Mouse (Mus musculus) lung, postnatal 0 days (tissue): ENCODE measurements at regions not wholly inside any gene's neighbourhood (a gene's known extent, or its start where the extent isn't known, plus 50 kb on each side); places are given as distances from the start of the nearest gene placed in this dataset.

Experiments used
- ATAC-seq: fragments of 200-750 bp; cut with Nextera tagmentation; 2 replicates; pipeline ENCODE4 v1.8.0; 2017; ENCODE audit warnings: moderate library complexity
- DNase-seq: peaks from one replicate; pipeline ENCODE4 v3.0.0-alpha.2; 2016; ENCODE audit warnings: low spot score
- H3K27ac ChIP-seq: fragments of 300-500 bp; sonication (generic); 2 replicates; pipeline ENCODE4 v1.5.1; 2014; ENCODE audit warnings: antibody characterized with exemption, mild to moderate bottlenecking, low read length, mixed read lengths
- H3K27me3 ChIP-seq: fragments of 300-500 bp; sonication (generic); replicated peaks from 2 replicates; pipeline ENCODE4 v1.6.1; 2014; ENCODE audit warnings: low read length, mixed read lengths; ENCODE audit not compliant: insufficient read depth
- H3K36me3 ChIP-seq: fragments of 300-500 bp; sonication (generic); 2 replicates; pipeline ENCODE4 v1.6.1; 2014; ENCODE audit warnings: low read length, mixed read lengths; ENCODE audit not compliant: insufficient read depth
- H3K4me1 ChIP-seq: fragments of 300-500 bp; sonication (generic); 2 replicates; pipeline ENCODE4 v1.6.1; 2014; ENCODE audit warnings: antibody characterized with exemption, low read depth, low read length, mixed read lengths; ENCODE audit not compliant: insufficient read depth
- H3K4me2 ChIP-seq: fragments of 300-500 bp; sonication (generic); replicated peaks from 2 replicates; pipeline ENCODE4 v1.6.1; 2014; ENCODE audit warnings: low read depth, mild to moderate bottlenecking, low read length, moderate library complexity, mixed read lengths
- H3K4me3 ChIP-seq: fragments of 300-500 bp; sonication (generic); 2 replicates; pipeline ENCODE4 v1.5.1; 2014; ENCODE audit warnings: low read depth, low read length
- H3K9ac ChIP-seq: fragments of 300-500 bp; sonication (generic); replicated peaks from 2 replicates; pipeline ENCODE4 v1.6.1; 2014; ENCODE audit warnings: low read depth, mild to moderate bottlenecking
- H3K9me3 ChIP-seq: fragments of 300-500 bp; sonication (generic); 2 replicates; pipeline ENCODE4 v1.6.1; 2016; ENCODE audit warnings: low read length, mixed read lengths
- CTCF ChIP-seq: IDR thresholded peaks from 2 replicates; pipeline ENCODE4 v1.5.1; 2016; ENCODE audit warnings: antibody characterized with exemption, mild to moderate bottlenecking
- EP300 ChIP-seq: IDR thresholded peaks from 2 replicates; pipeline ENCODE4 v1.6.1; 2016; ENCODE audit warnings: antibody characterized with exemption, mild to moderate bottlenecking, control low read depth
- WGBS: fragments of 180-500 bp; shearing (Covaris S2); extraction: QIAGEN DNeasy Blood & Tissue Kit; methylation state at CpG from one replicate; pipeline ENCODE4 v1.1.7; 2014; 5-methylcytosine and 5-hydroxymethylcytosine counted together

DNA sequence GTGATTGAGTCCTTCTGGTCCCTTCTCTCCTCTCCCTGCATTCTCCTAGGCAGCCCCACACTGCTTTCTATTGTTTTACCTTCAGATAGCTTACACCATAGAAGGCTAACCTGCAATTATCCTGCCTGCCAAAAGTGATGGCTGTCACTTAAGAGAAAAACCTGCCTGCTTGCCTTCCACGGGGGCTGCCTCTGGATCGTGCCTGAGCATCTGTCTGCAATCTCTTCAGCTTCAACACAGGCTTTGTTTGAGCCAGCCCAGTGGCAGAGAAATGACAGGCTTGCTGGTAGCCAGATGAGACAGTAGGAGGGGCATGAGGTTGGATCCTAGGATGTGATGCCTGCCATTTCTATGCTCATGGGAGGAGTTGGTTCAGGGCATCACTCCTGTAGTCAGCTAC is 345.2 kb upstream of the Tshz3 start:
- Histone ChIP-seq H3K9ac (no peak overlapping the region), H3K9me3 (no peaks in the 10 kb centered on the region), H3K27me3 (no peaks in the 10 kb centered on the region), H3K4me3 (no peak overlapping the region), H3K27ac (no peak overlapping the region), H3K4me2 (no peak overlapping the region), H3K36me3 (no peaks in the 10 kb centered on the region), H3K4me1 (no peaks in the 10 kb centered on the region)
- no peak for ATAC-seq
- TF ChIP-seq EP300: no peak
- TF ChIP-seq CTCF: no peak
- 41% methylated on average over 2 of the region's 2 CpGs for WGBS
- DNase-seq: no peak

DNA sequence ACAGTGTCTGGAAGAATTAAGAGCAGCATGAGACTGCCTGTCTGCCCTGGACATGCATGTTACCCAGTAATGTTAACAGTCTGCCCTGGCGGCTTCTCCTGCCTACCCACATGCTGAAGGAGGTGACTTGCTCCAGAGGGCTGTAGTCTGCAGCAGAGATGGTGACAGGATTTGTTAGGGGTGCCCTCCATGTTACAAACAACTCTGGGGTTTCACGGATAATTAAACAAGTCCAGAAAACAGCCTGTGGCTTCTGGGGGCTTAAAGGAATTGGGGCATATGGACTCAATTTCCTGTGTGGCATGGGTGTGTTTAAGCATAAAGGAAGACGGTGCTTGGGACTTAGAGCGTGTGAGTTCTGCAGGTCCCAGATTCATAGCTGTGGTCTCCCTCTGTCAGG is 347.3 kb upstream of the Tshz3 start:
- no peak for DNase-seq
- Histone ChIP-seq H3K4me1 (no peaks in the 10 kb centered on the region), H3K9ac (no peak overlapping the region), H3K9me3 (no peaks in the 10 kb centered on the region), H3K4me3 (no peak overlapping the region), H3K27me3 (no peaks in the 10 kb centered on the region), H3K36me3 (no peaks in the 10 kb centered on the region), H3K27ac (no peak overlapping the region), H3K4me2 (no peak overlapping the region)
- TF ChIP-seq EP300 (no peak), CTCF (no peak)
- no peak for ATAC-seq
- WGBS: 76% methylated on average over 4 of the region's 4 CpGs

DNA sequence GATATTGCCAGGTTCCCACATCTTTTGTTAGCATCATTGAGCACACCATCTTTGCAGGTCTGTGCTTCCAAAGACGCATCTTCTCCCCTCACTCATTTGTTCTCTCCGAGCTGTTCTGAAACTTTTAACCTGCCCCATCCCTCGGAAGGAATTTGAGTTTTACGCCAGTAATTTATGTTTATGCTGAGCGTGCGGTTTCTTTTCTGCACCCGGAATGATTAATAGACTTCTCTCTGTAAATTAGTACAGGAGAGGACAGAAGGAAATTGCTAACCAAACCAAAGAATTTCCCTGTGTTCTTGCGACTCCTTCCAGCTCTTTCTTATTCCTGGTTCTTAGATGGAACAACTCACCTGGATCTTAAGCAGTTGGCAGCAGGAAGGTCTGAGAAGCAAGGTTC is 349.7 kb upstream of the Tshz3 start:
- ATAC-seq (no peak), DNase-seq (no peak)
- Histone ChIP-seq H3K9me3 (no peaks in the 10 kb centered on the region), H3K4me2 (no peak overlapping the region), H3K9ac (no peak overlapping the region), H3K27me3 (no peaks in the 10 kb centered on the region), H3K4me3 (no peak overlapping the region), H3K4me1 (no peaks in the 10 kb centered on the region), H3K27ac (no peak overlapping the region), H3K36me3 (no peaks in the 10 kb centered on the region)
- TF ChIP-seq CTCF (no peak), EP300 (no peak)
- WGBS: 57% methylated on average over 8 of the region's 8 CpGs

DNA sequence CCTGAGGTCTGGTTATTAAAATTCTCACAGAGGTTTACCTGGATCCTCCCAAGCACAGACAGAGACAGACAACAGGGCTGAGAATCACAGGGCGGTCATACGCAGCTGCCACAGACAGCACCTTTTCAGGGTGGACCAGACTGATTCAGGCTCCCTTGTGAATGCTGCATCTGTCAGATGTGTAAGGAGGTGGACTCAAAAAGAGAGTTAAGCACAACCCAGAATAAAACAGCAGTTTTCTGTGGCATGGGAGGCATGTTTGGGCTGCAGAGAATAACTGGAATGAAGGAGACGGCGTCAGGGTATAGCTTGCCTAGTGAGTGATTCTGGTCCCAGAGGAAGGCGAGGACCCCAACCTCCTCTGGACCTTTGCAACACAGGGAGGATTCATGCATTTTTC is 363.1 kb upstream of the Tshz3 start:
- Histone ChIP-seq H3K9me3 (no peaks in the 10 kb centered on the region), H3K36me3 (no peaks in the 10 kb centered on the region), H3K4me1 (no peaks in the 10 kb centered on the region), H3K4me2 (no peak overlapping the region), H3K9ac (no peak overlapping the region), H3K27me3 (no peaks in the 10 kb centered on the region), H3K4me3 (no peak overlapping the region), H3K27ac (no peak overlapping the region)
- ATAC-seq (no peak), DNase-seq (no peak)
- TF ChIP-seq EP300 (no peak), CTCF (no peak)
- 86% methylated on average over 5 of the region's 5 CpGs for WGBS

DNA sequence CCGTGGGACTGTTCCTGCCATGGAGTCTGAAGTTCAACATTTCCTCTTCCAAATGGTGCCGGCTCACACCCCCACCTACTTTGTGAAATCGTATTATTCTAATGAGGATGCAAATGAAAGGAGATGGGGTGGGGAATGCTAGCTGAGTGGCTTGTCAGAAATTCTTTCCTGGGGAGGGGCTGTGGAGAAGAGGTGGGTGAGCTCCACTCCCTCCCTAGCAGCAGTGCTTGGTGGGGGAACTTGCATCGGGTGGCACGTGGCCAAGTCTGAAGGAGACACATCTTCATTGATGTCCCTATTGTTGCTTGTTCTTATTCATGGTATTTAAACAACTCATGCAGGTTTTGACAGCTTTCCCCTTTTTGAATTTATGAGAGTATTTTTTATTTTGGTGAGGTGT is 363.8 kb upstream of the Tshz3 start:
- Histone ChIP-seq H3K27me3 (no peaks in the 10 kb centered on the region), H3K36me3 (no peaks in the 10 kb centered on the region), H3K9ac (no peak overlapping the region), H3K4me3 (no peak overlapping the region), H3K4me1 (no peaks in the 10 kb centered on the region), H3K27ac (no peak overlapping the region), H3K9me3 (no peaks in the 10 kb centered on the region), H3K4me2 (no peak overlapping the region)
- ATAC-seq: no peak
- TF ChIP-seq CTCF: no peak
- TF ChIP-seq EP300: no peak
- no peak for DNase-seq
- WGBS: 29% methylated on average over 5 of the region's 5 CpGs

DNA sequence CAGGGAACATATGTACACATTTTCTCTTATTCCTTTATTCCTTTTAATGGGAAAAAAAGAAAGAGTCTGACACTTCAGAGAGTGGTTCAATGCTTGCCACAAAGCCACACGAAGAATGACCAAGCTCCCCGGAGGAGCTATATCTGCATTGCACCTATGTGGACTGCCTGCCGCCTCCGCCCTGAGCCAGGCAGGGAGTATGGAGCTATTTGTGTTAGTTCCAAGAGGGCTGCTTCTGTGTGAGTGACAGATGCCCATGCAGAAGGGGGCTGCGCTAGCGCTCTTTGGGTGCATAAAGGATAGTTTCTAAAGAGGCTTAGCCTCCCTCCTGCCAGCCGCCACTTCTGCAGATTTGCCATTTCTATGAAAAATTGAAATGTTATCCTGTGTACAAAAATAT is 365.3 kb upstream of the Tshz3 start:
- DNase-seq: no peak
- H3K27ac ChIP-seq: no peak overlapping the region
- H3K4me1 ChIP-seq: no peaks in the 10 kb centered on the region
- no peak overlapping the region for H3K4me2 ChIP-seq
- no peaks in the 10 kb centered on the region for H3K9me3 ChIP-seq
- H3K4me3 ChIP-seq: no peak overlapping the region
- no peak overlapping the region for H3K9ac ChIP-seq
- TF ChIP-seq CTCF (no peak), EP300 (no peak)
- WGBS: 73% methylated on average over 7 of the region's 7 CpGs
- no peaks in the 10 kb centered on the region for H3K27me3 ChIP-seq
- ATAC-seq: no peak
- H3K36me3 ChIP-seq: no peaks in the 10 kb centered on the region

DNA sequence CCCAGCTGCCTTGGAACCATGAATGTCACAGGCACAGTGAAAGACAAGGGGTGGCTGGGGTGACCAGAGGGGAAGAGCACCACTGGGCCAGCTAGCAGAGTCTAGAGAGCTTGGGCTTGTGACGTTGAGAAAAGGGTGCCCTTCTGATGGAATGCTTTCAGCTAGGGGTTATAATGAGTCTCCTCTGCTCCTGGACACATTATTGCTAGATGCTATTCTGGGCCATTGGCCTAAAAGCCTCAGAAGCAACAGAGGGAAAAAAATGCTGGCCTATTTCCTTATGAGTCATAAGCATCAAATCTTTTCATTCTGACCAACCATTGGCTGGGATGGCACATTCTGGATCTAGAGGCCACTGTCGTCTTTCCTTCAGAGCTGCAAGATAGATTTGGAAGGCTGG is 369.8 kb upstream of the Tshz3 start:
- H3K27me3 ChIP-seq: no peaks in the 10 kb centered on the region
- ATAC-seq (no peak), DNase-seq (no peak)
- H3K4me1 ChIP-seq: no peaks in the 10 kb centered on the region
- H3K9ac ChIP-seq: no peak overlapping the region
- no peaks in the 10 kb centered on the region for H3K36me3 ChIP-seq
- no peak overlapping the region for H3K4me2 ChIP-seq
- no peak overlapping the region for H3K4me3 ChIP-seq
- 87% methylated on average over 2 of the region's 2 CpGs for WGBS
- H3K27ac ChIP-seq: no peak overlapping the region
- H3K9me3 ChIP-seq: no peaks in the 10 kb centered on the region
- TF ChIP-seq EP300 (no peak), CTCF (no peak)
